Mouse (Mus musculus) layer of hippocampus, postnatal 25 days (tissue): Measurements from ENCODE around the gene Slc18a2. TPM values are rescaled to one million over a fixed set of nuclear protein-coding genes. Genes with fewer than 3 reads are reported as not detected.

Experiments
- DNase-seq, 2 experiments: peaks; one replicate each; pipeline ENCODE4 v3.0.0; 2022; ENCODE audit warnings: mixed read lengths in 2 of 2, low spot score in 1 of 2; ENCODE audit errors: extremely low spot score in 1 of 2
- total RNA-seq, 2 experiments: library from RNA; stranded (reverse); gene quantifications; 2 replicates each; pipeline ENCODE4 v1.2.3; 2021

Gene Slc18a2
- total RNA-seq, 2 experiments from 2014 or later, result 1.5 to 1.8 TPM

- DNase-seq, result no peak
These were observed 6.8 kb downstream of the Slc18a2 start for GRCm38 (mm10) chr19:59267417-59267963.

DNA sequence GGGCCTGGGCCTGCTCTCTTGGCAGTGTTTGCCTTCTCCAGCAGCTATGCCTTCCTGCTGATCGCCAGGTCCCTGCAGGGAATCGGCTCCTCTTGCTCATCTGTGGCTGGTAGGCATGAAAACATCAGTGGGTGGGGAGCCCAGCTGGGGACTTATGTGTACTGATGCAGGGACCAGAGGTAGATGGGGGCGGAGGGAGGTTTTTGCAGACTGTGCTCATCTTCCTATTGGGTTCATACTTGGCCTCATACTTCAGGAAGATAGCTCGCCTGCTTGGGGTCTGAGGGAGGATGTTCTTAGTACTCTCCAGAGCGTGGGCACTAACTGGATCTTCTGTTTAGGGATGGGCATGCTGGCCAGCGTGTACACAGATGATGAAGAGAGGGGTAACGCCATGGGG lies 12.5 kb downstream of the Slc18a2 start:
- no peak for DNase-seq

DNA sequence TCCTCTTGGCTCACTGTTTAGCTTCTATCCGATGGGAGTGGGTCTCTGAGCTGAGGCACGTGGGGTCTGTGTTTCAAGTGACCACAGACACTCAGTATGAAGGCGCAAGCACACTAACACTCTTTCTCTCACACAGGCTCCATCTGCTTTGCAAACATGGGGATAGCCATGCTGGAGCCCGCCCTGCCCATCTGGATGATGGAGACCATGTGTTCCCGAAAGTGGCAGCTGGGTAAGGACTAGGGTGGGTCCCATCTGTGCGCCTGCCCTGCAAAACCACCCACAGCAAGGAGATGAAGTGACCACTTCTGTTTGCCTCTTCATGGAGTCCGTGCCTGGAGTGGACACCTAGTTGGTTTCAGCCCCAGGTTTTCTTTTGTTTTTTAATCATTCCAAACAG lies 15.7 kb downstream of the Slc18a2 start:
- no peak for DNase-seq

- no peak for DNase-seq
These were observed 20.1 kb downstream of the Slc18a2 start for GRCm38 (mm10) chr19:59280841-59281240.

GRCm38 (mm10) chr19:59282001-59282400 lies 21.3 kb downstream of the Slc18a2 start:
- DNase-seq, result no peak

GRCm38 (mm10) chr19:59289042-59289441 lies 28.3 kb downstream of the Slc18a2 start:
- no peak for DNase-seq

DNA sequence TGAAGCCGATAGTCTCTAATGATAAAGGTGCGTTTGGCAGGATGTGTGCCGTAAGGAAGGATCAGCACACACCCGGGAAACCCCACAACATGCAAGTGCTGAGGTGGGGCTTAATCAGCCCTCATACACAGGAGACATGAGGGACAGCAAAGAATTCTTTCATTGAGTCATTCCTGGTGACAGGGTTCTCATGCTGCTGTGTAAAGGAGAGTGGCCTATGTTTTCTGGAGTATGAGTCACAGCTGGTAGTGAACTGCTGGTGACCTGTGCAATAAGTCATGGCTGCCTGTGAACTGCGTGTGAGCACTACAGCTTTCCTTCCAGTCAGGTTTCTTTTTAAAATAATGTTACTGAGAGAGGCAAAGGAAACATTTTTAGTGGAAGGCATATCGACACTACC lies 29.1 kb downstream of the Slc18a2 start:
- no peak for DNase-seq

DNA sequence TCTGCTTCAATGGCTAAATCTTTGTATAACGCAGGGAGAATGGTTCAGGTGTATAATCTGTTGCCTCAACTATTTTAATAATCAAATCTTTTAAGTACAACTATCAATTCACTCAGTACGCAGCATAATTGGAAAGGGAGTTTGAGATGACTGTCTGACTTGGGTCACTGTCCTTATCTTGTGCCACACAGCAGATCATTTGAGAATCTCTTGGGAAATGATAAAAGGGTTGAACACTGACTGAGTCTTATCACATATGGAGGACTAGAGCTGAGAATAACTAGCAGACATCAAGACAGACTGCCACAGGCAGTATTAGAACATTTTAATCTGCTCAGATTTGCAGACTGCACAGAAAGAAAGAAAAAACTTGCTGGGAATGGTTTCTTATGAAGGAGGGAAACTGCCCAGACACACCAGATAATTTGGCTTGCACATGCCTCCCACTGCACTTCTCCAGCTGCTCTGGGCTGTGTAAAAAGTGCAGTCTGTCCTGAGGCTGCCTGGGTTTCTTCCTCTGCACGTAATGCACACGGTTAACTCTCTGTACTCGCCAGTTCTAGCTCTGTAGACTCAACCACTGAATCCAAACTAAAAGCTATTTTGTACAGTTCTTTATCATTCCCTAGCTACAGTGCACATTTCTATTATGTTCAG lies 31.6 kb downstream of the Slc18a2 start:
- no peak for DNase-seq

DNA sequence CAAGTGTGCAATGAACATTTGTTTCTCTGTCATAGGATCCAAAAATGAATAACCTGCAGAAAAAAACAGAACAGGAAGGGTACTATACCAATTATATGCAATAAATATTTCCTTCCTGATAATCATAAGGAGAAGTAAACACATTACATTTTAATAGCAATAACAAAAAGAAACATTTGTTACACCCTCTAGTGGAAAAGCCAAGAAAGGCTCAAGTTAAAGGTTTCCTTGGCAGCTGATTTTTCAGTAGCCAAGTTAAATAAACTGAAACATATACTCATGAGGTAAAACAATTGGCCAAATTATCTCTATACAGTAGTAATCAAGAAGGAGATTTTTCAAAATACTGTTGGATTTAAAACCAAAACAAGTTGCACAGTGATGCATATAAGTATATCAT lies 54.6 kb downstream of the Slc18a2 start:
- DNase-seq, result no peak

DNA sequence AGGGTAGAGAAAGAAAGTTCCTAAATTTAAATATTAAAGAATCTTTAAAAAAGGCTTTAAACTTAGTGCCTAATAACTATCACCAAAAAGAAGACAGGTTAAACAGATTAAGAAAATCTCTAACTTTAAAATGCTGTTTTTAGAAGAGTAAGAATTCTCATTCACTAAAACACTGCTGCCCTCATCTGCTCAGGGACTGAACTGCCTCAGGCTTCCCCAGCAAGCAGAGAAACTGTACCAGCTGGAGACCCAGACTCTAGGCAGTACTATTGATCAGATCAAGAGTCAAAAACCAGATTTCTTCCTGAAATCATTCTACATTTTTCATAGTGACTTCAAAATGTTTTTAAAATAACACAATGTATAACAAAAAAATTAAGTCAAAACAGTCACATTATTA lies 55.9 kb downstream of the Slc18a2 start:
- DNase-seq, result peak in 1 of 2 experiments; percentile 49

GRCm38 (mm10) chr19:59321990-59322389 lies 61.3 kb downstream of the Slc18a2 start, which contains the start of gene Rps12-ps3:
Gene Rps12-ps3, plus strand, starts transcription at chr19:59322290.
- no peak for DNase-seq

- DNase-seq, result no peak
These were observed 70.1 kb downstream of the Slc18a2 start for GRCm38 (mm10) chr19:59330816-59331225.

- no peak for DNase-seq
These were observed 76.0 kb downstream of the Slc18a2 start for GRCm38 (mm10) chr19:59336655-59337054.

- DNase-seq, result no peak
These were observed 77.4 kb downstream of the Slc18a2 start for GRCm38 (mm10) chr19:59337872-59338681.

DNA sequence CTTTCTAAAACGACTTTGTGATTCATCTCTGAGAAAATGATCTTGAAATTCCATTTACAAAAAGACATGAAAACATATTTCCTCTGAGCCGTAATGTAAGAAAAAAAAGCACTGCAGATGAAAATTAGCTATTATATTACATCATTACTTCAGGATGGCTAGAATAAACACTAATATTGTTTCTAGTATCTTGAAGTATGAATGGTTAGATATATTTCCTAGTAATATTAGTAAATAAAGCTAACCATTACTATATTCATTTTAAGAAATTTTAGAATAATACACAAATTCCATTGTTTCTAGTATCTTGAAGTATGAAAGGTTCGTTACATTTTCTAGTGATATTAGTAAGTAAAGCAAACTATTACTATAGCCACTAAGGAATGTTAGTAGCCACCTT lies 79.2 kb downstream of the Slc18a2 start:
- DNase-seq, result no peak

DNA sequence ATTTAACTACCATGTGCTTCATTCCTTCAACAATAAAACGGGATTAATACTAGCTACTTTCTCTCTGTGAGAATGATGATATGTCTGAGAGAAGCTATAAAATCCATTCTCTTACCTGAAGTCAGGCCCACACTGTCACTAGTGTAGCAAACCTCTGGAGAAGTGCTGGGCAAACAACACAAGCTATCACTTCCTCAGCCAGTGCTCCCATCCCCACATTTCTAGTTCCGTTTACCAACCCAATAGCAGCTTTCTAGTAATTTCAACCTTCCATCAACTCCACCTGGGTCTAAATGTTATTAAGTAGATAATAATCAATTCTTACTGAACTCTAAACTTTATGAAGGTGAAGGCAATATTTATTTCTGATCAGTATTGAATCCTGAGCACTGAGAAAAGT lies 82.3 kb downstream of the Slc18a2 start:
- DNase-seq, result no peak

GRCm38 (mm10) chr19:59344304-59344711 lies 83.6 kb downstream of the Slc18a2 start:
- peak in 1 of 2 experiments; percentile 10 for DNase-seq

- peak; percentile 30 to 48 for DNase-seq
These were observed 84.5 kb downstream of the Slc18a2 start for GRCm38 (mm10) chr19:59345081-59345657.
